Mouse (Mus musculus): ENCODE data around the gene Dctn3. TPM values are rescaled to one million over a fixed set of nuclear protein-coding genes. Genes with fewer than 3 reads are reported as not detected.

Dctn3 gene
- polyA plus RNA-seq, 1 experiment: 167 TPM

DNA sequence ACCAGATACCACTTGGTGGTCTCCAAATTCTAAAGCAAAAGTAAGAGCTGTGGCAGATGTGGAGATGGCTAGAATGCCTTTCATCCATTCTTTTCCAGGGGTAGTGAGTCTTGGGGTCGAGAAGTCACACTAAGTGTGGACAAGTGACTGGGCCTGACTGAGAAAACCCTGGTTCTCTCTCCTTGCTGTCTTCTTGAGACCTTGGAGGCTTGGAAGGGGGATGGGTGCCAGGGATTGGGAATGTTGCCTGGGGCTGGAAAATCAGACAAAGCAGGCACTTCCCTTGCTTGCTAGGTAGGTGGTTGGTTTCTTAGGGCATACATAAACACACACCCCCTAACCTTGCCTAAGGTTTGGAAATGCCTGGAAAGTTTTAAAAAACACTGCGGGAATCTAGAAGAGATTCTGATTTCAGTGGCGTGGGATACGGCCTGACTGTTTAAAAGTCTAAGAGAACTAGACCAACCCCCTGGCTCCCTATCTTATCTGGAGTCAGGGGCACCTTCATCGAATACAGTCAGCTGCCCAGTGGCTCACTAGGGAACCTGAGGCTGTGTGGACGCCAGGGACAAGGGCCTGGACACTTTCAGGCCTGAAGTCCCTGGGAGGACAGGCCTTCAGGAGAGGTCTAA lies 36.8 kb upstream of the Dctn3 start:
- Histone ChIP-seq H3K27me3 (ENCODE audit: control insufficient read depth, insufficient read depth, low read length) (no peaks in the 10 kb centered on the region), H3K27ac (ENCODE audit: insufficient read depth, low read length) (peak overlapping the region; percentile 66), H3K4me1 (ENCODE audit: control insufficient read depth, insufficient read depth, low read length) (peaks cover 43% of the 10 kb centered on the region), H3K4me3 (replicated peaks; ENCODE audit: insufficient read depth, low read depth, low read length) (peak overlapping the region; percentile 56)
- WGBS: 40% methylated on average over 6 of the region's 6 CpGs
- no peak for TF ChIP-seq POLR2A (IDR thresholded peaks at IDR 0.05; ENCODE audit: borderline replicate concordance, insufficient read depth, low read length)
- TF ChIP-seq CTCF (IDR thresholded peaks at IDR 0.05; ENCODE audit: borderline replicate concordance, insufficient read depth, low read depth, low read length): no peak
- DNase-seq: no peak

- H3K27ac ChIP-seq (ENCODE audit: insufficient read depth, low read length): peak overlapping the region; percentile 66; the same call in 1 of the 2 replicates
- DNase-seq: no peak
- H3K27me3 ChIP-seq (ENCODE audit: control insufficient read depth, insufficient read depth, low read length): no peaks in the 10 kb centered on the region
- peaks cover 43% of the 10 kb centered on the region for H3K4me1 ChIP-seq (ENCODE audit: control insufficient read depth, insufficient read depth, low read length)
- no peak overlapping the region for H3K4me3 ChIP-seq (replicated peaks; ENCODE audit: insufficient read depth, low read depth, low read length)
- WGBS: 29% methylated on average over 9 of the region's 9 CpGs
- TF ChIP-seq POLR2A (IDR thresholded peaks at IDR 0.05; ENCODE audit: borderline replicate concordance, insufficient read depth, low read length) (no peak), CTCF (IDR thresholded peaks at IDR 0.05; ENCODE audit: borderline replicate concordance, insufficient read depth, low read depth, low read length) (no peak)
Measured at GRCm38 (mm10) chr4:41759206-41759605, 36.2 kb upstream of the Dctn3 start.

DNA sequence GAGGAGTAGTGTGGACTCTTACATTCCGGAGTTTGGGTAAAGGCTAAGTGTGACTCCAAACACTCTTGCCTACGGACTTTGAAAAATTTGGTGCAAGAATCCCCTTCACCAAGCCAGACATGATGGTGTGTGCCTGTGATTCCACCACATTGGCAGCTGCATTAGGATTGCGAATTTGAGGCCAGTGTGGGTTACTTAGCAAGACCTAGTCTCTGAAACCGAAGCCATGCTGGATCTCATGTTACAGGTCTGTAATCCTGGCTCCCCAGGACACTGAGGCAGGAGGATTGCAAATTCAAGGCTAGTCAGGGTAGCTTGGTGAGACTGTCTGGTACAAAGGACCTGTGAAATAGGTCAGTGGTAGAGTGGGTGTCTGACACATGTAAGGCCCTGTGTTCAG lies 35.7 kb upstream of the Dctn3 start:
- WGBS: 89% methylated on average over 4 of the region's 4 CpGs
- H3K4me1 ChIP-seq (ENCODE audit: control insufficient read depth, insufficient read depth, low read length): peaks cover 43% of the 10 kb centered on the region
- no peak for DNase-seq
- H3K4me3 ChIP-seq (replicated peaks; ENCODE audit: insufficient read depth, low read depth, low read length): no peak overlapping the region
- TF ChIP-seq POLR2A (IDR thresholded peaks at IDR 0.05; ENCODE audit: borderline replicate concordance, insufficient read depth, low read length) (no peak), CTCF (IDR thresholded peaks at IDR 0.05; ENCODE audit: borderline replicate concordance, insufficient read depth, low read depth, low read length) (no peak)
- no peak overlapping the region for H3K27ac ChIP-seq (ENCODE audit: insufficient read depth, low read length)
- H3K27me3 ChIP-seq (ENCODE audit: control insufficient read depth, insufficient read depth, low read length): no peaks in the 10 kb centered on the region

DNA sequence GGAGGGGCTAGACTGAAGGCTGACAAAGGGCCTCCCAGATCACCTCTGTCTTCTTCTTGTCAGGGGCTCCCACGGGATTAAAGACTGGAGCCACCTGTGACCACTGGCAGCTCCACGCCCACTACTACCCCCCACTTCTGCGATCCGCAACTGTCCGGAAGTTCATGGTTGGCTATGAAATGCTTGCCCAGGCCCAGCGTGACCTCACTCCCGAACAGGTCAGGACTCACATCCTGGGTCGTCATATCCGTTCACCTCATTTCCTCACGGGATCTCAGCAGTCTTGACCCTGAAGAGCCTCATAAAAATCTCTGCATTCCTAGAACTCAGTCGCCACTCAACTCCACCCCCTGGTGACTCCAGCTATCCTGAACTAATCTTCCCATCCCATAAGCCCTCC lies 35.1 kb upstream of the Dctn3 start:
- H3K4me1 ChIP-seq (ENCODE audit: control insufficient read depth, insufficient read depth, low read length): peaks cover 44% of the 10 kb centered on the region
- H3K27ac ChIP-seq (ENCODE audit: insufficient read depth, low read length): no peak overlapping the region
- TF ChIP-seq POLR2A (IDR thresholded peaks at IDR 0.05; ENCODE audit: borderline replicate concordance, insufficient read depth, low read length) (no peak), CTCF (IDR thresholded peaks at IDR 0.05; ENCODE audit: borderline replicate concordance, insufficient read depth, low read depth, low read length) (no peak)
- DNase-seq: no peak
- H3K27me3 ChIP-seq (ENCODE audit: control insufficient read depth, insufficient read depth, low read length): no peaks in the 10 kb centered on the region
- no peak overlapping the region for H3K4me3 ChIP-seq (replicated peaks; ENCODE audit: insufficient read depth, low read depth, low read length)
- 68% methylated on average over 11 of the region's 11 CpGs for WGBS

DNA sequence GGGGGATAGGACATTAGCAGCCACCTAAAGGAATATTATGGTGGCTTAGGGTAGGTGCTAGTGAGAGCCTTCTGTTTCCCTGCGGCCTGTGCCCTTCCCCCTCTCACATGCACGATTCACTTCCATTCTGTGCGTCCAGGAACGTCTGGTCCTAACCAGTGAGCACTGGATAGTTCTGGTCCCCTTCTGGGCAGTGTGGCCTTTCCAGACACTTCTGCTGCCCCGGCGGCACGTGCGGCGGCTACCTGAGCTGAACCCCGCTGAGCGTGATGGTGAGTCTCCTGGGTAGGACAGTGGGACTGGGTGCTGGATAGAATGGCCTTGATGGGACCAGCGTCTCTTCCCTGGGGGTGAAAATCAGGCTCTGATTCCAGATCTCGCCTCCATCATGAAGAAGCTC lies 34.4 kb upstream of the Dctn3 start:
- Histone ChIP-seq H3K27ac (ENCODE audit: insufficient read depth, low read length) (no peak overlapping the region), H3K4me1 (ENCODE audit: control insufficient read depth, insufficient read depth, low read length) (peaks cover 39% of the 10 kb centered on the region), H3K4me3 (replicated peaks; ENCODE audit: insufficient read depth, low read depth, low read length) (no peak overlapping the region), H3K27me3 (ENCODE audit: control insufficient read depth, insufficient read depth, low read length) (no peaks in the 10 kb centered on the region)
- no peak for DNase-seq
- WGBS: 87% methylated on average over 13 of the region's 13 CpGs
- TF ChIP-seq CTCF (IDR thresholded peaks at IDR 0.05; ENCODE audit: borderline replicate concordance, insufficient read depth, low read depth, low read length): no peak
- TF ChIP-seq POLR2A (IDR thresholded peaks at IDR 0.05; ENCODE audit: borderline replicate concordance, insufficient read depth, low read length): no peak

- 62% methylated on average over 8 of the region's 8 CpGs for WGBS
- H3K27me3 ChIP-seq (ENCODE audit: control insufficient read depth, insufficient read depth, low read length): no peaks in the 10 kb centered on the region
- no peak for TF ChIP-seq CTCF (IDR thresholded peaks at IDR 0.05; ENCODE audit: borderline replicate concordance, insufficient read depth, low read depth, low read length)
- TF ChIP-seq POLR2A (IDR thresholded peaks at IDR 0.05; ENCODE audit: borderline replicate concordance, insufficient read depth, low read length): no peak
- H3K4me3 ChIP-seq (replicated peaks; ENCODE audit: insufficient read depth, low read depth, low read length): peak overlapping the region; percentile 90
- H3K4me1 ChIP-seq (ENCODE audit: control insufficient read depth, insufficient read depth, low read length): peaks cover 30% of the 10 kb centered on the region
- DNase-seq: peak in 1 of 2 experiments; percentile 48
- H3K27ac ChIP-seq (ENCODE audit: insufficient read depth, low read length): peak overlapping the region; percentile 80
Measured at GRCm38 (mm10) chr4:41756440-41756839, 33.5 kb upstream of the Dctn3 start.

- DNase-seq: peak; percentile 86 to 94
- WGBS: under 1% methylated on average over 57 of the region's 57 CpGs
Measured at GRCm38 (mm10) chr4:41755338-41756305, 32.7 kb upstream of the Dctn3 start, which contains the start of gene Sigmar1. TSS of gene Sigmar1 (minus strand) at chr4:41756157.

More at GRCm38 (mm10) chr4:41755338-41756305, 32.7 kb upstream of the Dctn3 start, which contains the start of gene Sigmar1:
- Histone ChIP-seq H3K27me3 (ENCODE audit: control insufficient read depth, insufficient read depth, low read length) (no peaks in the 10 kb centered on the region), H3K4me3 (replicated peaks; ENCODE audit: insufficient read depth, low read depth, low read length) (peak within 1 kb of the TSS; percentile 90), H3K27ac (ENCODE audit: insufficient read depth, low read length) (peak within 1 kb of the TSS; percentile 93), H3K4me1 (ENCODE audit: control insufficient read depth, insufficient read depth, low read length) (peaks cover 23% of the 10 kb centered on the region)
- TF ChIP-seq CTCF (IDR thresholded peaks at IDR 0.05; ENCODE audit: borderline replicate concordance, insufficient read depth, low read depth, low read length) (peak; percentile 82), POLR2A (IDR thresholded peaks at IDR 0.05; ENCODE audit: borderline replicate concordance, insufficient read depth, low read length) (peak; percentile 34; the same call in 1 of the 2 replicates)
